Mouse (Mus musculus): ENCODE data around the gene Olfr1356.
"Not testable (repeated sequence)": the region's sequence is repeated elsewhere in the genome, so short reads cannot be mapped to it uniquely, and the experiment has no call there.

The Olfr1356 gene

DNA sequence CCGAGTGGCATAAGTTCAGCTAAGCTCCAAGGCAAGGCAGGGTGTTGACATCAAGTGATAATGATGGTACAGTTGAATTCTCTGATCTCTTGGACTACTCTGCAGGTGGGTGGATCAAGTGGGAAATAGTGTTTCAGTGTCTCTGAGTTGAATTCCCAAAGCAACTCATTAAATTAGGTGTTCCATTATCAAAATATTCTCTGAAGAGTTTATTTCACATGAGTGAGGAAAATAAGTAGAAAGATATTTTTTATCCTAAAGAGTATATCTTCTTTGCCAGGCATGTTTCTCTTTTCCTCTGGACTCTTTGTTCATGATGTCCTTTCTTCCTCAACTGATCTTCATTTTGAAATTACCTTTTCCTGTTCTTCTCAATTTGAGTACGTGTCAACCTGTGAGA lies at the start of gene Olfr1356:
Olfr1356 (minus strand) TSS at position 101 of the 400 bp plus-strand sequence.
- no peak for DNase-seq (ENCODE audit: low read depth, low spot score)

DNA sequence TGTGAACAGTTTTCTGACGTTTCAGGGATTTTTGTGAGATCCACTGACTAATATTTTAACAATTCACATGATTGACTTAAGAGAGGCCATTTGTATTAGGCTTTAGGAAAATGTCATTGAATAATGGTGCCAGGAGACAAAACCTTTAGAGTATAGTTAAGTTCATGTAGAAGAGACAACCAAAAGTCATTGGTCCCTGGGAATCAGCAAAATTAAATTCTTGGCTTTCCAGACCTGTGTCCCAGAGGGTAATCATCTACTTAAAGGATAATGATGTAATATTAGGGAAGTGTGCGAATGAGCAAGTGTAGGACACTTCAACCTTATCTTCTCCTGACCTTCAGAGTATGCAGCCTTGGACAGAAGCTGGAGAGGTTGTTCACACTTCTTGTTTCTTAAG lies 23.3 kb upstream of the Olfr1356 start, which contains the start of gene Olfr1355:
Olfr1355 (plus strand) TSS at position 301 of the 400 bp plus-strand sequence.
- DNase-seq (ENCODE audit: low read depth, low spot score): no peak

DNA sequence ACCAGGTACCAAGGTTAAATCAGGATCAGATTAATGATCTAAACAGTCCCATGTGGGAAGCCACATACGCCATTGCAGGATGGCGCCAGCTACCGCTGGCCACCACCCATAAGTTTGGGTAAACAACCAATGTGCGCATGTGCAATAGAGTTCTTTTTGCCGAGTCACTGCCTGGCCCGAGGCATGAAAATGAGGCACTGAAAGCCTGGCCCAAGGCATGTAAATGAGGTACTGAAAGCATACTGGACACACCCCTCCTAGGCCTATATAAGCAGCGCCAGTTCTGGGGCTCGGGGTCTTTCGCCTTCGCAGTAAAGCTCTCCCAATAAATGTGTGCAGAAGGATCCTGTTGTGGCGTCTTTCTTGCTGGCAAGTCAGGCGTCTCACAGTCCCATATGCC lies 11.5 kb downstream of the Olfr1356 start:
- not testable (repeated sequence) for DNase-seq (ENCODE audit: low read depth, low spot score)

DNA sequence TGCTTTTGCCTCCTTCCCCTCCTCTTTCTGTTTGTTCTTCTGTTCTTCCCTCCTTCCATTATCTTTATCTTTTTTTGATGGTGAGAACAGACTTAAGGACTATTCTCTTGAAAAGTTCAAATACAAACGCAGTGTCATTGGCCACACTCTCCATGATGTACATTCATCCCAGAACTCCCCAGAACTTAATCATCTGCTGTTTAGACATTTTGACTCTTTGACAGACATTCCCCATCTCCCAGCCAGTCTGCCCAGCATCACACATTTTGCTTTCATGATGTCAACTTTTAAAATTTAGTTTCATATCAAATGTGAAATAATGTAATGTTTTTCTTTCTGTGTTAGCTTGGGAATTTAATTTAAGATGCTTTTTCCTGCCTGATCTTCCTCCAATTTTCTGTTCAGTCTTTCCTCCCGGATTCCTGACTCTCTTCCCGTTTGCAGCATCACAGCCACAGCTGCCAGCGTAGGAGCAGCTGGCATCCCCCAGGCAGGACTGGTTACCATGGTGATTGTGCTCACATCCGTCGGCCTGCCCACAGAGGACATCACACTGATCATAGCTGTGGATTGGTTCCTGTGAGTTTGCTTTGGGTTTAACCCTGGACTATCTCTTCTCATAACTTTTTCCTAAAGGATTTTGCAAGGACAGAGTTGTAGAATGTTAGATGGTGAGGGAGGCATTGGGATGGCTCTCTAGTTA lies 39.5 kb downstream of the Olfr1356 start:
- DNase-seq (ENCODE audit: low read depth, low spot score): no peak

DNA sequence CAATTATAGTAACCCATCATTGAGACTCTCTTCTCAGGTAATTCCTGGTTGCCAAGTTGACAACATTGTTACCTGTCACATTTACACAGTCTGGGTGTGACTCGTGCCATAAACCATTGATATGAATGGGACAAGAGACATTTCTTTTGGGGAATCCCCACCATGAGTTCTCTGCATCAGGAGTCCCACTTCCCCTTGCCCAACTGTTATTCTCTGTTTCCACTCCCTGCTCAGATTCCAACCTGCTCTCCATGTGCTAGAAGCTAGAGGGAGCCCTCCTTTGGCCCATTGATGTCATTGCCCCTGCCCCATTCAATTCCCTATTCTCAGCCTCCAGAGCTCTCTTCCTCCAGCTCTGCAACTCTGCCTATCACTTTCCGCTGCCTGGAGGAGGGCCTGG lies 50.5 kb downstream of the Olfr1356 start:
- no peak for DNase-seq (ENCODE audit: low read depth, low spot score)

Measured in CD4-positive, CD25-positive, alpha-beta regulatory T cell, adult 2 months (primary cell).